Mouse (Mus musculus): ENCODE measurements at regions not wholly inside any gene's neighbourhood (a gene's known extent, or its start where the extent isn't known, plus 50 kb on each side); places are given as distances from the start of the nearest gene placed in this dataset.

DNA sequence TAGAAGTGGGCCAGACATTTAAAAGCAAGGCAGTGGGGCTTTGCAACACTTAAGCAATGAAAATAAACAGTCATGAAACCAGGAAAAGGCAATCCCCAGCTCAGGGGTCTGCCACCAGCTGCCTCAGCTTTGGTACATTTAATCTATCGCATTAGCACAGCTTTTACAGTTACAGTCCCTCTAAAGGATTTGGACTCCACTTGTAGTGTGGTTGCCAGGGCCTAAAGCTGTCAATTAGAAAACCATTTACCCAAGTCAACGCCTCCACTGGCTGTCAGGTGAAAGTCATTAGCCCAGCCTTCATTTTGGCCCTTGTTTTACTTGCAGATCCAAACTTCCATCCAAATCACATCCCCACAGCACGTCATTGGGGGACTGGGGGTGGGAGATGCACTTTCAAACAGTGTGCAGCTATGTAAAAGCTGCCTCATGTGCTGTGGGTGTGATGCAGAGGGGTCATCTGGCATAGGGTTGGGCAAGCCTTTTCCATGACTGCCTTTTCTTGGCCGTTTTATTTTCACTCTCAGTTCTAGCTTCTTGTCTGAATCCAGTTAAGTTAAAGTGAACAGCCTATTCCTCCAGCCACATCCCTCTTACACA, 664.9 kb upstream of the 2610301B20Rik start:
- Histone ChIP-seq H3K9me3 (ENCODE audit: low read length) (no peaks in the 10 kb centered on the region), H3K4me3 (ENCODE audit: low read depth, low read length) (no peak overlapping the region), H3K4me1 (ENCODE audit: insufficient read depth) (no peaks in the 10 kb centered on the region), H3K27me3 (ENCODE audit: insufficient read depth, low read length) (no peaks in the 10 kb centered on the region), H3K4me2 (ENCODE audit: low read depth) (no peak overlapping the region), H3K27ac (ENCODE audit: low read depth, low read length) (no peak overlapping the region), H3K9ac (no peak overlapping the region), H3K36me3 (ENCODE audit: insufficient read depth) (no peaks in the 10 kb centered on the region)
- WGBS: 37% methylated on average over 4 of the region's 4 CpGs
- ATAC-seq: peak; percentile 45
- DNase-seq: no peak
- no peak for TF ChIP-seq CTCF (IDR thresholded peaks at IDR 0.05; ENCODE audit: low read depth)

GRCm38 (mm10) chr4:10211303-10211702, 663.0 kb upstream of the 2610301B20Rik start:
- no peak overlapping the region for H3K4me3 ChIP-seq (ENCODE audit: low read depth, low read length)
- H3K9me3 ChIP-seq (ENCODE audit: low read length): no peaks in the 10 kb centered on the region
- H3K9ac ChIP-seq: no peak overlapping the region
- H3K4me1 ChIP-seq (ENCODE audit: insufficient read depth): no peaks in the 10 kb centered on the region
- no peaks in the 10 kb centered on the region for H3K27me3 ChIP-seq (ENCODE audit: insufficient read depth, low read length)
- 90% methylated on average over 4 of the region's 4 CpGs for WGBS
- no peak for TF ChIP-seq CTCF (IDR thresholded peaks at IDR 0.05; ENCODE audit: low read depth)
- H3K27ac ChIP-seq (ENCODE audit: low read depth, low read length): no peak overlapping the region
- H3K4me2 ChIP-seq (ENCODE audit: low read depth): no peak overlapping the region
- DNase-seq (no peak), ATAC-seq (no peak)
- no peaks in the 10 kb centered on the region for H3K36me3 ChIP-seq (ENCODE audit: insufficient read depth)

DNA sequence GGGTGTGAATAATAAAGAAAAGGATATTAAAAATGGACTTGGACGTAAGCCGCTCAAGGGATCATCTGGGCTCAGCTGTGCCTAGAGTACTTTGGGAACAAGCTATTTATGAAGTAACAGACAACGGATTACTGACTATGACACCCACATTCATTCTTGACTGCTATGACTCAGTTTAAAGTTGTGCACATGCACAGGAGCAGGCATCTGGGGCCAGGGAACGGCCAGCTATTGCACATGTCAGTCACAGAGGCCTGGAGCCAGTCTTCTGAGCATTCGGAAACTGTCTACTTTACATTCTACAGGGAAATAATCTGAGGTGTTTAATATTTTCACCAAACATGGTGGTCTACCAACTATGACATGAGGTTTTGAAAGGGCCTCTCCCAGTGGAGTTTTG, 639.0 kb upstream of the 2610301B20Rik start:
- Histone ChIP-seq H3K27me3 (ENCODE audit: insufficient read depth, low read length) (no peaks in the 10 kb centered on the region), H3K27ac (ENCODE audit: low read depth, low read length) (no peak overlapping the region), H3K36me3 (ENCODE audit: insufficient read depth) (no peaks in the 10 kb centered on the region), H3K9ac (no peak overlapping the region), H3K4me1 (ENCODE audit: insufficient read depth) (no peaks in the 10 kb centered on the region), H3K4me3 (ENCODE audit: low read depth, low read length) (no peak overlapping the region), H3K9me3 (ENCODE audit: low read length) (no peaks in the 10 kb centered on the region), H3K4me2 (ENCODE audit: low read depth) (no peak overlapping the region)
- ATAC-seq (no peak), DNase-seq (no peak)
- WGBS: 94% methylated on average over 5 of the region's 5 CpGs
- no peak for TF ChIP-seq CTCF (IDR thresholded peaks at IDR 0.05; ENCODE audit: low read depth)

DNA sequence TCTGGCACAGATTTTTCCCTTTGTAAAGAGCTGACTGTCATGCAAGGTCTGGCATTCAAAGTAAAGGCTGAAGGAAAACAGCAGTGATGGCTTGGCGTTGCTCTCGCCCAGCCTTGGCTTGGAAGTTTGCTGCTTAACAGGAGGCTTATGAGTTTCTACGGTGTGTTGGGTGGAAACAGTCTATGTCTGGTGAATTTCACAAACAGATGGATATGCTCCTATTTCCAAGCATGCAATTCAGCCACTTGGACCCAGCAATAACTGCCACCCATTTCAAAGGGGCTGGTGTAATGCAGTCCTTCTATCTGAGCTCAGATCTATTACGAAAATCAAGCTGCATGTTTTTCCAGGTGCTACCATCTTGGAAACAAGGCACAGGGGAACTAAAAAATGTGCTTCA, 632.2 kb upstream of the 2610301B20Rik start:
- ATAC-seq: peak; percentile 78

GRCm38 (mm10) chr4:10242909-10243308, 631.4 kb upstream of the 2610301B20Rik start:
- no peak for TF ChIP-seq CTCF (IDR thresholded peaks at IDR 0.05; ENCODE audit: low read depth)
- no peak for ATAC-seq
- Histone ChIP-seq H3K4me3 (ENCODE audit: low read depth, low read length) (no peak overlapping the region), H3K9me3 (ENCODE audit: low read length) (no peaks in the 10 kb centered on the region), H3K36me3 (ENCODE audit: insufficient read depth) (no peaks in the 10 kb centered on the region), H3K4me2 (ENCODE audit: low read depth) (no peak overlapping the region), H3K9ac (no peak overlapping the region), H3K27ac (ENCODE audit: low read depth, low read length) (no peak overlapping the region), H3K4me1 (ENCODE audit: insufficient read depth) (no peaks in the 10 kb centered on the region), H3K27me3 (ENCODE audit: insufficient read depth, low read length) (no peaks in the 10 kb centered on the region)
- whole genome bisulfite sequencing: 78% methylated on average over 2 of the region's 2 CpGs
- DNase-seq: no peak

More for the DNA sequence above, 632.2 kb upstream of the 2610301B20Rik start:
- Histone ChIP-seq H3K9me3 (ENCODE audit: low read length) (no peaks in the 10 kb centered on the region), H3K36me3 (ENCODE audit: insufficient read depth) (no peaks in the 10 kb centered on the region), H3K27me3 (ENCODE audit: insufficient read depth, low read length) (no peaks in the 10 kb centered on the region), H3K4me1 (ENCODE audit: insufficient read depth) (no peaks in the 10 kb centered on the region), H3K4me2 (ENCODE audit: low read depth) (no peak overlapping the region), H3K4me3 (ENCODE audit: low read depth, low read length) (no peak overlapping the region), H3K9ac (no peak overlapping the region), H3K27ac (ENCODE audit: low read depth, low read length) (no peak overlapping the region)
- no peak for TF ChIP-seq CTCF (IDR thresholded peaks at IDR 0.05; ENCODE audit: low read depth)
- 64% methylated on average over 4 of the region's 4 CpGs for WGBS
- DNase-seq: peak; percentile 25

DNA sequence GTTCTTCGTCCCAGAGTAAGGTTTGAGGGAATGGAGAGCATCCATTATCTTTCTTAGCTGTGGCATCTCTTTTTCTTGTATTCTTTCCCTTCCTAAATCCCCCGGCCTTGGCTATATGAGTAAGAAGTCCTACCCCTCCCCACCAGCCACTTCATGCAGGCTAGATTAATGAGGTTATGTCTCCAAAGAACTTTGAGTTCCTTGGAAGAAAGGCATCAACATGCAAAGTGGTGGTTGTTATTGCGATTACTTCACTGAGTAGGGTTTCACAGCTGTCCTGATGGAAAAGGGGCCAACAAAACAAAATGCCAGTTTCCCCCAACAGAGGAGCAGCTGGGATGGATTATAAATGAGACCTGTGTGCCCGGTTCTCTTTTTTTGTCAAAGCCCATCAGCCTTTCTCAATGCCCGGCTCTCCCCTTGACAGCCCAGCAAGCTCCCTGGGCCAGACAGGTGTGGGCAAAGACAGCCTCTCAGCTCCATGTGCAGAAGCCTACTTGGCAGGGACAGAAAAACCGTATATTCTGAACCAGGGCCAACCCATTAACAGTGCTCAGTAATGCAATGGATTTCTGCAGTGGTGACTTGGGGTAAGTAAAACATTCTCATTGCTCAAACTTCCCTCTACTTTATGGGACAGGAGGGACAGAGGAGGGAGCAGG, 620.1 kb upstream of the 2610301B20Rik start:
- H3K4me2 ChIP-seq (ENCODE audit: low read depth): no peak overlapping the region
- TF ChIP-seq CTCF (IDR thresholded peaks at IDR 0.05; ENCODE audit: low read depth): no peak
- H3K27ac ChIP-seq (ENCODE audit: low read depth, low read length): no peak overlapping the region
- H3K36me3 ChIP-seq (ENCODE audit: insufficient read depth): no peaks in the 10 kb centered on the region
- H3K9ac ChIP-seq: no peak overlapping the region
- DNase-seq (no peak), ATAC-seq (peak; percentile 53)
- 45% methylated on average over 6 of the region's 6 CpGs for WGBS
- no peak overlapping the region for H3K4me3 ChIP-seq (ENCODE audit: low read depth, low read length)
- no peaks in the 10 kb centered on the region for H3K4me1 ChIP-seq (ENCODE audit: insufficient read depth)
- no peaks in the 10 kb centered on the region for H3K9me3 ChIP-seq (ENCODE audit: low read length)
- no peaks in the 10 kb centered on the region for H3K27me3 ChIP-seq (ENCODE audit: insufficient read depth, low read length)

DNA sequence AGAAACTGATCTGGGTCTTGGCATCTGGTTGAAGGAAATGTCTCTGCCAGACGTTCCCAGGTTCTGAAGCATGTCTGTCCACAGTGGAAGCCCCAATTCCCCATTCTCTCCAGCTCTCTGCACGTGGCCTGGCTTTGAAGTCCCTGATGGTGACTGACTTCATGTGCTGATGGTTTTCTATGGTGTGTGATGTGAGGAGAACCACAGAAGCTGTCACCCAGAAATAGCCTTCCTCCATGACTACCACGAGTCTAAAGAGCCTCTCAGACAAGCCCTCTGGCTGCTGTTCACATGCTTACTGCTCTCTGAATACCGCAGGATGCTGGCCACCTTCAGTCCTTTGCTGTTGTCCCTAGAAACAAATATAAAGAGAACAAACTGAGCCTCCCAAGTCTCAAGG, 616.8 kb upstream of the 2610301B20Rik start:
- no peaks in the 10 kb centered on the region for H3K36me3 ChIP-seq (ENCODE audit: insufficient read depth)
- no peak overlapping the region for H3K27ac ChIP-seq (ENCODE audit: low read depth, low read length)
- H3K27me3 ChIP-seq (ENCODE audit: insufficient read depth, low read length): no peaks in the 10 kb centered on the region
- ATAC-seq (no peak), DNase-seq (no peak)
- H3K4me2 ChIP-seq (ENCODE audit: low read depth): no peak overlapping the region
- no peaks in the 10 kb centered on the region for H3K4me1 ChIP-seq (ENCODE audit: insufficient read depth)
- no peaks in the 10 kb centered on the region for H3K9me3 ChIP-seq (ENCODE audit: low read length)
- H3K4me3 ChIP-seq (ENCODE audit: low read depth, low read length): no peak overlapping the region
- TF ChIP-seq CTCF (IDR thresholded peaks at IDR 0.05; ENCODE audit: low read depth): no peak
- 67% methylated on average over 4 of the region's 4 CpGs for whole genome bisulfite sequencing
- no peak overlapping the region for H3K9ac ChIP-seq
